Mouse (Mus musculus) left cerebral cortex, adult 11 months (tissue): ENCODE data around the gene Col15a1.

Source experiments
- DNase-seq: peaks from one replicate; pipeline ENCODE4 v3.0.0; 2022; ENCODE audit warnings: low spot score

Col15a1 gene

GRCm38 (mm10) chr4:47352061-47352661 is 144.2 kb downstream of the Col15a1 start:
- DNase-seq: peak; percentile 64

- peak; percentile 93 for DNase-seq
Measured at GRCm38 (mm10) chr4:47352803-47353388, 144.9 kb downstream of the Col15a1 start, which contains the start of gene Tgfbr1. Tgfbr1 (plus strand) TSS chr4:47353222.

- no peak for DNase-seq
Measured at GRCm38 (mm10) chr4:47353416-47354111, 145.6 kb downstream of the Col15a1 start.

- no peak for DNase-seq
Measured at GRCm38 (mm10) chr4:47354304-47354703, 146.3 kb downstream of the Col15a1 start.

- no peak for DNase-seq
Measured at GRCm38 (mm10) chr4:47362662-47363061, 154.7 kb downstream of the Col15a1 start.
